Mouse (Mus musculus) brain, embryonic 18.5 days (tissue): ENCODE results near the gene Cdc14a.

Experiments
- DNase-seq: peaks from one replicate; pipeline ENCODE4 v3.0.0-alpha.2; 2012; ENCODE audit warnings: low read depth, low spot score

Cdc14a gene

DNA sequence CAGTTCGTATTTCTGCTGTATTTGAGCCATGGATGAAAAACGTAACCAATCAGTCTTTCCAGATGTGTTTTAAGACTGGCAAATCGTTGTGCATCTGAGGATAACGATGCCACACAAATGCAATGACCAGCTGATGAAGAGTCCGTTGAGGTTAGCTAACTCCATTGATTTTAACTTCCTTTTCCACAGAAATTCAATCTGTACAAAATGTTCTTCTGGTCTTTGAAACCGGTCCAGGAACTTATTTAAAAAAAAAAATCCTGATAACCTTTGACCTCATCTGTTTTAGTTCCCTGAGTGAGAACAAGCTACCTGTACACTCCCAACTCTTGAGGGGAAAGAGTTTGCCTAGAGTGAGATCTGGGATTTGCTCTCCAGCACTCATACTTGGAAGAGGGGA lies 152.2 kb downstream of the Cdc14a start:
- DNase-seq: no peak

DNA sequence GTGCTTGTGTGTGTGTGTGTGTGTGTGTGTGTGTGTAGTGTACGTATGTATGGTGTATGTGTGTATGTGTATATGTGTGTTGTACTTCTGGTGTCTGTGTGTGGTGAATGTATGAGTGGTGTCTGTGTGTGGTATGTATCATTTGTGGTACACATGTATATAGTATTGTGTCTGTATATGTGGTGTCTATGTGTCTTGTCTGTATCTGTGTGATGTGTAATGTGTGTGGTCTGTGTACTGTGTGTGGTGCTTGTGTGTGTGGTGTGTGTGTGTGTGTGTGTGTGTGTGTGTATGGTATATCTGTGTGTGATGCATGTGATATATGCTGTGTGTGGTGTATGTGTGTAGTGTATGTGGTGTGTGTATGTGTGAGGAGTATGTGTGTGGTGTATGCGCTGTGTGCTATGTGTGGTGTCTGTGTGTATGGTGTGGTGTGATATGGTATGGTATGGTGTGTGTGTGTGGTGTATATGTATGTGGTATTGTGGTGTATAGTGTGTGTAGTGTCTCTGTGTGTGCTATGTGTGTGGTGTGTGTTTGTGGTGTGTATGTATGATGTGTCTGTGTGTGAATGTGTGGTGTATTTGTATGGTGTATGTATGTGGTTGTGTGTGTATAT lies 156.7 kb downstream of the Cdc14a start:
- DNase-seq: no peak

DNA sequence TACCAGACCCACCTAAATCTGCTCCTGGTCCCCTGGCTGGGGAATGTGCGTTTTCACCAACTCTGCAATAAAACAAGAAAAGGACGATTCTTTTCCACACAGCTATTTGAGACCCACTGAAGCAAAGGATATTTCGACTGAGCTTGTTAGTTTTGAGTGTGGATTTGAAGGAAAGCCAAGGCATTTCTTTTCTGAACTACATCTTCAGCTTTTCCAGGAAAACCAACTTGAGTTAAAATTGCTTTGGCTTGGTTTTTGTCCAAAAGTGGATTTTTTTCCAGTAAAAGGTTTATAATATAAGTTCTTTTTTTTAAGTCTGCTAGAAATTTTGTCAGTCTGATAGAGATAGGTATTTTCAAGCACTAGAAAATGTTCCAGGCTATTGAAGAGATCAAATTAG lies 157.5 kb downstream of the Cdc14a start:
- DNase-seq: no peak

DNA sequence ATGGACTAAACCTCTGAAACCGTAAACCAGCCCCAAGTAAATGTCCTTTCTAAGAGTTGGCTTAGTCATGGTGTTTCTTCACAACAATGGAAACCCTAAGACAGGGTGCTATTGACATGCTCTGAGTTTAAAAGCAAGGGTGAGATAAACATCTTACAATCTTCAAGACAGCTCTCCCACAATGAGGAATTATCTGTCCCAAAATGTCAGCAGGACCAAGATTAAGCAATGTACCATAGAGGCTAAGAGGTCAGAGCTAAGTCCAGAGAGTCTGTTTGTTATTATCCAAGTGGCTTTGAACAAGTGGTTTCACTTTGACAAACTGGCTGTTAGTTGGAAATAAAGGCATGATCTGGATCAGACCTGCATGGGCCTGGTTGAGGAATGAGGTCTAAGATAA lies 159.9 kb downstream of the Cdc14a start:
- DNase-seq: no peak

DNA sequence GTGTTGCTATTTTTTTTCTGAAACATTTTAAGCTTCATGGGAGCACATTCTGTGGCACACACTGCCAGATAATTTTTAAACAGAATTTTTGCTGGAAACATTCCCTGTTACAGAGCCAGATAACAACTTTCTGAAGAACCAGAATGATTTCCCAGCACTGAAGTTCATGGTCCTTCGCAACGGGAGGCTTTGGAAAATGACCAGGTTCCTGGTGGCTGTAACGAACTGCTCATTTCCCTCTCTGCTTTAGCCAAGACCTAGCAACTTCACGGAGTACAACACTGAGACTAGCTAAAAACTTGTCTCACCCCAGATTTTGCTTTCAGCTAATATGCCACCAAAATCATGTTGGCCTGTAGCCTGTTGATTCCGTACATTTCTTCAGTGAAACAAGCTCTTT lies 160.8 kb downstream of the Cdc14a start:
- DNase-seq: no peak

DNA sequence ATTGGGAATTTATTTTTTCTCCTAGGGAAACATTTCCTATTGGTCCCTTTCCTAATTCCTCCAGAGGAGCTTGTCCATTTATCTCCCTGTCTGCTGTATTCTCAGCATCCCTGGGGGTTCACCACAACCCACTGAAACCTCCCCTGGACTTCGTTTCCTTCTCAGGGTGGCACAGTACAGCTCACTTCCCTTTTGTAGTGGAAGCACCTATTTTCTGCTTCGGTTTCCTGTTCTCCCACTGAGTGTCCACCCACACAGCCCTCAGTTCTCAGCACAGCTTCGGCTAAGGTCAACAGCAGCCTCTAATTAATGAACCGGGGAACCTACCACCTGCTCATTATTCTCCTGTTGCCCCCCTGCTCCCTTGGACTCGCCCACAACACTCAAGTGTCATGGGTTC lies 167.7 kb downstream of the Cdc14a start:
- DNase-seq: no peak

DNA sequence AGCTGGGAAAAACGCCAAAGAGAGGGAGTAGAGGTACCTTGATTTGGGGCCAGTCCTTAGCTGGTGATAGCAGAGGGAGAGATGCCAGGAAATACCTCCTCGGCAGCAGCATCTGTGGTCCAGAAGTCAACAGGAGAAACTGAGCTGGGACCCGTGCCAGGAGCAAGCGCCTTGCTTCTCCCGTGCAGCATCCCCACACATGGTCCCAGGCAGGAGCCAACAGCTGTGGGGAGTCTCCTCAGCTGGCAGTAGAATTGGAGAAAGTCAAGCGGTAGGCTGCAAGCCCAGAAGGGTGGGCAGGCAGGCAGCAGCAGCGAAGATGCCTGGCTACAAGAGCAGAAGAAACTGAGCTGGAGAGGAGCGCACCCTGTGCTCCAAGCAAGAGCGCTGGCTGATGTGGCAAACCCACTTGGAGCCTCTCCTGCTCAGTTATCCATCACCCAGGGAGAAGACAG lies 170.7 kb downstream of the Cdc14a start, which contains the start of gene Gpr88:
Gene Gpr88, minus strand, starts transcription at position 427 of the 455 bp plus-strand sequence.
- DNase-seq: peak; percentile 57

DNA sequence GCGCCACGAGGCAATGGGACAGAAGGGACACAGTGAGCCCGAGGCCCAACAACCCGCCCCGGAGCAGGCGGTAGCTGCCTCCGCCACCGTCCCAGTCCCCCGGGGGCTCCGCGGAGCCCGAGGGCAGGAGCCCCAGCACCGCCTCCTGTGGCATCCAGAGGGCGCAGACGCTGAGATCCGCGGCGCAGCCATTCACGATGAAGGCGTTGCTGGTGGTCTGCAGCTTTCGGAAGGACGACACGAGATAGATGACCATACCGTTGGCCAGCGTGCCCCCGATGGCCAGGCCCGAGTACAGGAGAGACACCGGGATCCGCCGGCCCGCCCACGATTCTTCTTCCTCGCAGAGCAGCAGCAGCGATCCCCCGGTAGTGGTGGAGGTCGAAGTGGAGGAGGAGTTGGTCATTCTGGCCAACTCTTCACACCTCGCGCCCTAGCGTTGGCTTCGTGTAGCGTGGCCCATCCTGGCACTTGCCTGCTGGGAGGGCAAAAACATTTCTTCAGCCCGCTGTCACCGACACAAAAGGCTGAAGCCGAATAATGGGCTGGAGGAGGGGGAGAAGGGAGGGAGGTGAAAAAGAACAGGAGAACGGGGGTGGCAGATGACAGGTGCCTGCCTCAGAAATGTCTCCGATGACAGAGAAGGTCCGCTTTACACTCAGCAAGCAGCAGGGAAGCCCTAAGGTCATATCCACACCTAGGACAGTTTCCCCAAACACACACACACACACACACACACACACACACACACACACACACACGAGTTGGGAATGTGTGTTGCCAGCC lies 171.4 kb downstream of the Cdc14a start:
- no peak for DNase-seq

DNA sequence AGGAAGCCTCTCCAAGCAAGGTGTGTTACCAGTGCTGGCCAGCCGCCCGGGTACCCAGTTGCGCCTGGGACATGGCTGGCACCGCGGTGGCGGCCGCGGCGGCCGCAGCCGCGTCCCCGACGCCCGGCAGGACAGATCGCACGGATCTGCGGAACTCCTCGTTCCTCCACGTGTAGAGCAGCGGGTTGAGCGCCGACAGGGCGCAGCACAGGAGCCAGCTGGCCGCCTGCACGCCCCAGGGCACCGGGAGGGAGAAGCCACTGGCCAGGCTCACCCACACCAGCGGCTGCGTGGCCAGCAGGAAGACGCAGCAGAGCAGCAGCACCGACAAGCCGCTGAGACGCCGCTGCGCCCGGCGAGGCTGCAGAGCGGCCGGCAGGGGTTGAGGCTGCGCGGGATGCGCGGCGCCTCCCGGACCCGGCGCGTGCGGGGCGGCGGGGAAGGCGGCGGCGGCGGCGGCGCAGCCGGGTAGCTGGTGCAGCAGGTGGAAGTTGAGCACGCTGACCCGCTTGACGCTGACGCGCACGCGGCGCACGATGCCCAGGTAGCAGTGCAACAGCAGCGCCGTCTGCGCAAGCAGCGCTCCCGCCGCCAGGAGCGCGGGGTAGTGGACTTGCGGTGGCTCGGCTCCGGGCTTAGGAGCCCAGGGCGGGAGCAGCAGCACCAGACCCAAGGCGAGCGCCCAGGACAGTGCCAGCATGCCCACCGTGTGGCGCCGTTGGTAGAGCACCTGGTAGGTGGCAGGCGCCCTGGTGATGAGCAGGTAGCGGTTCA lies 172.2 kb downstream of the Cdc14a start:
- DNase-seq: no peak

DNA sequence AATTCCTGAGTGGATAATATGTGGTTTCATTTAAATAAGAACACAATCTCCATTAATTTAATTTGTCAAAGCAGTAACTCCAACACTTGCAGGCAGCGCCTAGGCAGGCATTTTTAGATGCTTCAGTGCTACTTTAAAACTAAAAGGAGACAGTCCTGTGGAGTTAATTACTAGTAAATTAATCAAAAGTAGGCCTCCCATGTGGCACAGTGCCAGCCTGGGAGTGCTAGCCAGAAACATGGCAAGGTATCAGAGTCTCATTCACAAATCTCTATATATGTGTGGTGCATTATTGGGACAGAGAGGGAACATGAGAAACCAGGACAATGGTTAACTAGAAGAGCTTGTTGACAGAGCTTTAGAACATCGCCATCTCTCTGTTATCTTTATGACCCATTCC lies 174.8 kb downstream of the Cdc14a start:
- no peak for DNase-seq

DNA sequence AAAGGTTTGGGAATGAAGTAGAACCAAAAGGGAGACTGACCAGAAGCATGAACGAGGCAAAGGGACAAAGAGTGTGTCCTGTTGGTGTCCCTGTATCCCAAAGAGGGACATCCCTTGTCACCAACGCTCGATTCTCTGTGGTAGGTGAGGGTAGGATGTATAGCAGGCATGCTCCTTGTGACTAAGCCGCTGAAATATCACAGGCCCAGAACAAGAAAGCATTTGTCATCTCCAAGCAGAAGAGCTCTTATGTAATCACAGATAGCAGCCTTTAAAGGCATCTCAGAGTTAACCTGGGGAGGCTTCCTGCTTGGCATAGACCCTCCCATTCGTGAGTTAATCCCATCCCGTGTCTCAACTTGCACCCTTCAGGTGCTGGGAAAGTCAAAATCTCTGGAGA lies 179.4 kb downstream of the Cdc14a start:
- DNase-seq: no peak

DNA sequence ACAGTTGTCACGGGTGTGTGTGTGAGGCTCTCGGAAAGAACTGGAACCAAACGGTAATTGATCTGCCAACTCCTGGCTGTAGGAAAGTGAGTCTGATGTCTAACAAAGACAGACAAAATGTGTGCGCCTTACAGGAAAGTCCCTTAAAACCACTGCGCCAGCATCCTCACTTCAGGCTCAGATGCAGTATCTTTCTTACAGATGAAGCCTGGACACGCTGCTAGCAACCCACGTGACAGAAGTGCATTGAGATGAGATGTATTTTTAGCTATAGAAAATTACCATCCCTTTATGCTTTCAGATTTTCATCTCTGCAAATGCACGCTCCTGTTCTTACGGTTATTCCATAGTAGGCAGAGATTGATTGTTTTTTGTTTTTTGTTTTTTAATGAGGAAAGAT lies 181.1 kb downstream of the Cdc14a start:
- no peak for DNase-seq

DNA sequence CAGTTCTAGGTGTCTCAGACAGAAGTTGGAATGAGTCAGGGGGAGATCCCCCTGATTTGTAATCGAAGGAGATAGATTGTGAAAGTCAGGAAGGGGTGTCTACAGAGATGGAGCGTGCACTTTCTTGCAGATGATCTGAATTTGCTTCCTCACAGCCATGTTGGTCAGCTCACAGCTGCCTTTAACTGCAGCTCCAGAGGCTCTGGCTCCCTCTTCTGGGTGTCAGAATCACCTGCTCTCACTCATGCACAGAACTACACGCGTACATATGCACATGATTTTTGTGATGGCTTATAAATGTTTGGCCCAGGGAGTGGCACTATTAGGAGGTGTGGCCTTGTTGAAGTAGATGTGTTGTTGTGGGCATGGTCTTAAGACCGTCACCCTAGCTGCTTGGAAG lies 186.3 kb downstream of the Cdc14a start:
- no peak for DNase-seq

DNA sequence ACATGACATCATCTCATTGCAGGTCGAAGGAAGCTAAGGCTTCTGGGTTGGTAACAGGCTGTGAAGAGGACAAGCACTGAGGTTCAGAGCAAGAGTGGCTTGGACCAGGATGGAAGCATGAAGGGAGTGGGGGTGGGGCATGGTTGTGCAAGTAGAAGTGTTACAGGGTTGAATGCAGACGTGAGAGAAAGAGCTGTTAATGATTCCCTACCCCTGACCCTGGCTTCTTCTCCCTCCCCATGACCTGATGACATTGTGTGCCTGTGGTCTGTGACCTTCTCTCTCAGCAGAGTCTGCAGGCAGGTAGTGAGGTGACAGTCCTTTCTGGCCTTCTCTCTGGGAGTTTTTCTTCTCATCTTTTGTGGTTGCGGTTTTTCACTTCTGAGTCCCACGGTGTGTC lies 187.0 kb downstream of the Cdc14a start:
- DNase-seq: no peak

DNA sequence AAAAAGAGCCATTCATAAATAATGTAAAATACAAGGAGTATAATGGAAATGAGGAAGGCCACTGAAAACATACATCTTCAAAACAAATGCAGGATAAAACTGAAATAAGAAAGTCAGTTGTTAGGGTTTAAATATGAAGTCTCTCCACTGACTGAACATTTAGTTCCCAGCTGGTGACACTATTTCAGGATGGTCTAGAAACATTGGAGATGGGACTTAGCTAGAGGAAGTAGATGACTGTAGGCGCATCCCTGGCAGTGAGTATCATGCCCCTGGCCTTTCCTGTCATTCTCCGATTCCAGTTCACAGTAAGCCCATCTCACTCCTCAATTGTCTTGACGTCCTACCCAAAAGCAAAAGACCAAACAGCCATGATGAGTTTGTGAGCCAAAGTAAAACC lies 190.3 kb downstream of the Cdc14a start:
- DNase-seq: no peak

DNA sequence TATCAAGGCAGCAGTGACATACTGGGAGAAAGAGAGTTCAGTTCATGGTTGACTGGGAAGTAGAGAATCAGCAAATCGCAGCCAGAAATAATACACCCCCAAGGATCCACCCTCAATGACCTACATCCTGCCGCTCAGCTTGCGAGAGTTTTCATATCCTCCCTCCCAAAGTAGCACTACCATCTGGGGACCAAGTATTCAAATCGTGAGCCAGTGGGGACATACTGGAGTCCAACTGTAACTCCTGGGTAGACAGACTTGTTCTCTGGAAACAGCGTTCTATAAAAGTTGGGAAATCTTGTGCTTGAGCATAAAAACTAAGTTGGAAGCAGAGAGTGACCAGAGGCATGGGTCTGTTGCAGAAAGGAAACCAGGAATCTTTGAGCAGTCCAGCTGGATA lies 191.1 kb downstream of the Cdc14a start:
- DNase-seq: no peak

DNA sequence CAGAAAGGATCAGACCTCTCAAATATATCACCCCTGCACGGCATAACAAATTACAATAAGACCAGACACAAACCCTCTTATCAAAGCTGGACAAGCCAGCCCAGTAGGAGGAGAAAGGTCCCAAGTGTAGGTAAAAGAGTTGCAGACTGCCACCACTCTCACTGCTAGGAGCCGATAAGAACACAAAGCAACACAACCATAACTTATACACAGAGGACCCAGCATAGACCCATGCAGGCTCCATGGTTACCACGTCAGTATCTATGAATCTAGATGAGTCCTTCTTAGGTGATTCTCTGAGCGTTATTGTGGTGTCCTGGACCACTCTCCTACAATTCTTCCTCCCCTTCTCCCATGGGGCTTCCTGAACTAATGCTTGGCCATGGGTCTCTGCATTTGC lies 194.5 kb downstream of the Cdc14a start:
- no peak for DNase-seq

DNA sequence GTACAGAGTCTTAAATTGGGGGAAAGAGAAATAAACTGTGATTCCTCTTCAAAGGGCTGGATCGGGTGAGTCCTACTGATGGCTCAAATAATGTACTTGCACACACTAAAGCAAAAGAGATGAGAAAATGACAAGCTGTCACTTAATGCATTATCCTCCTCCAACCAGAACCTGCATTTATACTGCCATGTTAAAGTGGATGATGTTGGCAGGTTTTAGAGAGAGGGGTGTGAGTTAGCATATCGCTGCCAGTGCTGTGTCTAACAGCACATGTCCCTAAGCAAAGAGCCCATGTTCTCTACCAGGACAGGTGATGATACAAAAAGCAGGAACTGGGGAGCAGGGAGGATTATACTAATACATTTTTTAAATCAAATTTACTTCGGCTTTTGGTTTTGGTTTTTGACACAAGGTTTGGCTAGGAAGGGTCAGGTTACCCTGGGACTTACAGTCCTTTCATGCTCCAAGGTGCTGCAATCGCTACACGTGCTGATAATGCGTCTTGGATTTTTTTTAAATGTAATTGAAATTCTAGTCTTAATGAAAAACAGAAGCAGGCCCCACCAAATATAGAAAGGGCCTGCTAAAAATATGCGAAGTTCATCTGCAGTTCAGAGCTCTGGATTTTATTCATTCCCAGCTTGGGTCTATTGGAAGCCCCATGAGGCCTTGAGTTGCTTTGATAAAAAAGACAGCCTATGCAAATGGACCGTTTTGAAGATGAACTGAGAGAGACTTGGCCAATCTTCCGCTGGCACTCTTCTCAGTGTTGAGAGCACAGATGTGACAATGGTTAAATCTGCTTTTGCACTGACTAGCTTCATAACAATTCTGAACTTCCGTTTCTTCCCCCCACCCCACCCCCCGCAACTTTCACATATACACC lies 195.2 kb downstream of the Cdc14a start:
- DNase-seq: no peak

DNA sequence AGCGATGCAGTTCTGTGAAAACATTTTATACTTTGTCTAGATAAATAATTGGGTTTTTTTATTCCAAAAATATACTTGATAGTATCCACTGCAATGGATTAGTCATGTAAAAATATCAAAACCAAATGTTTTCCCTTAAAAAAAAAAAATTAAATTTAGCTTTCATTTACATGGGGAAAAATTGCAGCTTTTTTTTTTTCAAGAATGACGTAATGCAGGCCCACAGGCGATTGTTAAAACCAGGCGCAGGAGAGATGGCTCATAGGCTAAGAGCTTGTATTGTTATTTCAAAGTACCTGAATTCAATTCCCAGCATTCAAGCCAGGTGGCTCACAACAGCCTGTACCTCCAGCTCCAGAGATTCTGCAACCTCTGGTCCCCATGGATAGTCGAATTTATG lies 196.4 kb downstream of the Cdc14a start:
- no peak for DNase-seq

DNA sequence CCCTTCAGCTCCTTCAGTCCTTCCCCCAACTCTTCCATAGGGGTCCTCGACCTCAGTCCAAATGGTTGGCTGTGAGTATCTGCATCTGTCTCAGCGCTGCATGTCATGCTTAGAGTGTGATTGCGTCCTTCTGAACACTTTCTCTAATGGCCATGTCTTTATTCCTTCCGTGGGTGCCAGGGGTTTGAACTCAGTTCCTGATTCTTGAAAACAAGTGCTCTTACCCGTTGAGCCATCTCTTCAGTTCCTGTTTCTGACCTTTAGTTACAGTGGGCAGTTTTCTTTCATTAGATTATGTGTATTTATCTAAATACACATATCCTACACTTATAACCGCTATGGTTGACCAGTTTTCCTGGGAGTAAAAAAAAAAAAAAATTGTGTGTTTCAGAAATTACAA lies 196.9 kb downstream of the Cdc14a start:
- no peak for DNase-seq
